Mouse (Mus musculus) liver, postnatal 0 days (tissue): ENCODE results near the gene Tspan14.

Source experiments
- CTCF ChIP-seq: sonication (generic); IDR thresholded peaks from 2 replicates; pipeline ENCODE4 v1.5.1; 2016; ENCODE audit warnings: antibody characterized with exemption, low read depth
- EP300 ChIP-seq: IDR thresholded peaks from 2 replicates; pipeline ENCODE4 v1.6.1; 2016; ENCODE audit warnings: antibody characterized with exemption, low read depth, mild to moderate bottlenecking

DNA sequence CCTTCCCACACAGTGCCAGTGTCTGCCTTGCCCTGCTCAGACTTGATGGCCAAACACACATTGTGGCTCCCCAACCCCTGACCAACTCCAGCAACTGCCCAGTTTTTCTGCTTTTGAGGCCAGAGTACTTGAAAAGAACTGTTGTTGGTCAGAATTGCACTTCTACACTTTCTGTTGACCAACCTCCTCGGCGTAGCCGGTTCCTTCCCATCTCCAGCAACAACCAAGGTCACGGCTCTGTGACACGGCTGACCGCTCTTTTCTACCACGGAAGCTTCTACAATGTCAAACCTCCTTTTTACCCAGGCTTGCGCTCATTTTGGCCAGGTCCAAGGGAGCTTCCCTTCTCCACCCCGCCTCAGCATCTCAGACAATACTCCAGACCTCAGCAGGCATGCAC is 34.4 kb downstream of the Tspan14 start:
- no peak for TF ChIP-seq CTCF
- no peak for TF ChIP-seq EP300
